Mouse (Mus musculus) macrophage (primary cell): Measurements from ENCODE around the gene Opn1mw. TPM values are rescaled to one million over a fixed set of nuclear protein-coding genes. Genes with fewer than 3 reads are reported as not detected.

Experiments
- polyA plus RNA-seq: library from polyadenylated mRNA; stranded (reverse); fragments of 250-400 nt; gene quantifications from 3 replicates; pipeline ENCODE4 v1.2.4, GENCODE M21; 2018; ENCODE audit warnings: inconsistent platforms

The Opn1mw gene
- polyA plus RNA-seq, 1 experiment from 2014 or later, result not detected

Other genes starting within 250 kb of the Opn1mw start
- 0.04 TPM in 1 of 3 replicates, not detected in the others for gene Avpr2, start 235.4 kb upstream of the Opn1mw start, polyA plus RNA-seq
- gene L1cam, start 231.4 kb upstream of the Opn1mw start, polyA plus RNA-seq, result 0.94 to 1.8 TPM (median 1.1 TPM) in 3 replicates
- 13.2 to 18.0 TPM (median 14.5 TPM) in 3 replicates for gene Arhgap4, start 205.6 kb upstream of the Opn1mw start, polyA plus RNA-seq
- gene Naa10, start 205.5 kb upstream of the Opn1mw start, polyA plus RNA-seq, result 15.6 to 28.5 TPM (median 20.5 TPM) in 3 replicates
- gene Renbp, start 196.6 kb upstream of the Opn1mw start, polyA plus RNA-seq, result 146 to 221 TPM (median 206 TPM) in 3 replicates
- gene Hcfc1, start 161.1 kb upstream of the Opn1mw start, polyA plus RNA-seq, result 43.0 to 62.9 TPM (median 54.1 TPM) in 3 replicates
- gene Irak1, start 103.5 kb upstream of the Opn1mw start, polyA plus RNA-seq, result 56.5 to 75.1 TPM (median 66.5 TPM) in 3 replicates
- gene Mecp2, start 7.9 kb downstream of the Opn1mw start, polyA plus RNA-seq, result 13.0 to 16.3 TPM (median 15.6 TPM) in 3 replicates
- not detected in 3 replicates for gene Tex28, start 40.4 kb downstream of the Opn1mw start, polyA plus RNA-seq
- not detected in 3 replicates for gene Tktl1, start 49.8 kb downstream of the Opn1mw start, polyA plus RNA-seq
- gene Flna, start 122.4 kb downstream of the Opn1mw start, polyA plus RNA-seq, result 167 to 435 TPM (median 388 TPM) in 3 replicates
- gene Emd, start 127.2 kb downstream of the Opn1mw start, polyA plus RNA-seq, result 35.7 to 94.2 TPM (median 47.2 TPM) in 3 replicates
- 1,104 to 3,117 TPM (median 2,186 TPM) in 3 replicates for gene Rpl10, start 143.3 kb downstream of the Opn1mw start, polyA plus RNA-seq
- gene Taz, start 154.4 kb downstream of the Opn1mw start, polyA plus RNA-seq, result 20.9 to 53.4 TPM (median 35.7 TPM) in 3 replicates
- gene Dnase1l1, start 154.9 kb downstream of the Opn1mw start, polyA plus RNA-seq, result 142 to 185 TPM (median 160 TPM) in 3 replicates
- gene Atp6ap1, start 169.6 kb downstream of the Opn1mw start, polyA plus RNA-seq, result 423 to 572 TPM (median 484 TPM) in 3 replicates
- gene Gdi1, start 177.5 kb downstream of the Opn1mw start, polyA plus RNA-seq, result 40.7 to 86.1 TPM (median 74.6 TPM) in 3 replicates
- 106 to 278 TPM (median 113 TPM) in 3 replicates for gene Fam50a, start 185.6 kb downstream of the Opn1mw start, polyA plus RNA-seq
- 1.9 to 2.8 TPM (median 2.2 TPM) in 3 replicates for gene Plxna3, start 201.6 kb downstream of the Opn1mw start, polyA plus RNA-seq
- gene Lage3, start 226.2 kb downstream of the Opn1mw start, polyA plus RNA-seq, result 25.6 to 62.6 TPM (median 35.9 TPM) in 3 replicates
- gene Ubl4a, start 245.8 kb downstream of the Opn1mw start, polyA plus RNA-seq, result 17.1 to 29.5 TPM (median 25.0 TPM) in 3 replicates
- gene Slc10a3, start 245.9 kb downstream of the Opn1mw start, polyA plus RNA-seq, result 25.6 to 29.5 TPM (median 27.5 TPM) in 3 replicates